Mouse (Mus musculus) myocyte (in vitro differentiated cells): Measurements from ENCODE around the gene Sdccag8. TPM values are rescaled to one million over a fixed set of nuclear protein-coding genes. Genes with fewer than 3 reads are reported as not detected.

ENCODE experiments used
- H3K27me3 ChIP-seq: one replicate; pipeline ENCODE4 v1.6.1; 2011; ENCODE audit not compliant: control insufficient read depth, insufficient read depth, insufficient read length
- H3K36me3 ChIP-seq: one replicate; pipeline ENCODE4 v1.6.1; 2011; ENCODE audit not compliant: control insufficient read depth, insufficient read depth
- H3K4me2 ChIP-seq: one replicate; pipeline ENCODE4 v1.6.1; 2011; ENCODE audit warnings: low read depth, control low read depth
- H3K4me3 ChIP-seq: one replicate; pipeline ENCODE4 v1.5.1; 2011; ENCODE audit warnings: mild to moderate bottlenecking, control low read depth, moderate library complexity
- H3K79me2 ChIP-seq: one replicate; pipeline ENCODE4 v1.6.1; 2011; ENCODE audit not compliant: control insufficient read depth, insufficient read depth
- H3ac ChIP-seq: one replicate; pipeline ENCODE4 v1.6.1; 2011; ENCODE audit not compliant: control insufficient read depth, insufficient read length
- CEBPB ChIP-seq: IDR thresholded peaks from 2 replicates; pipeline ENCODE4 v1.6.1; 2011; ENCODE audit warnings: mild to moderate bottlenecking, moderate library complexity; ENCODE audit not compliant: poor library complexity, insufficient read depth, severe bottlenecking
- E2F4 ChIP-seq: IDR thresholded peaks from one replicate; pipeline ENCODE4 v1.6.1; 2011; ENCODE audit warnings: mild to moderate bottlenecking, control low read depth, moderate library complexity; ENCODE audit not compliant: insufficient read depth
- MAX ChIP-seq: IDR thresholded peaks from one replicate; pipeline ENCODE4 v1.6.1; 2011; ENCODE audit warnings: low read depth, mild to moderate bottlenecking, control low read depth
- MYOD1 ChIP-seq, 3 experiments: IDR thresholded peaks; one replicate each; pipeline ENCODE4 v1.6.1; 2011; ENCODE audit warnings: control low read depth in 2 of 3, low read depth in 2 of 3, mild to moderate bottlenecking in 2 of 3, moderate library complexity in 1 of 3; ENCODE audit not compliant: insufficient read length in 2 of 3, control insufficient read depth in 1 of 3
- MYOG ChIP-seq, 3 experiments: IDR thresholded peaks; one replicate each; pipeline ENCODE4 v1.6.1; 2011; ENCODE audit warnings: control low read depth in 2 of 3, low read depth in 2 of 3, mild to moderate bottlenecking in 2 of 3; ENCODE audit not compliant: insufficient read length in 2 of 3, control insufficient read depth in 1 of 3, insufficient read depth in 1 of 3
- POLR2A ChIP-seq: IDR thresholded peaks from one replicate; pipeline ENCODE4 v1.6.1; 2011; ENCODE audit warnings: low read depth, mild to moderate bottlenecking, control low read depth, moderate library complexity; ENCODE audit not compliant: insufficient read length
- POLR2AphosphoS2 ChIP-seq: IDR thresholded peaks from one replicate; pipeline ENCODE4 v1.6.1; 2011; ENCODE audit warnings: low read depth, control low read depth; ENCODE audit not compliant: insufficient read length
- REST ChIP-seq: IDR thresholded peaks from one replicate; pipeline ENCODE4 v1.6.1; 2011; ENCODE audit warnings: mild to moderate bottlenecking, control low read depth, moderate library complexity; ENCODE audit not compliant: insufficient read depth, insufficient read length
- SRF ChIP-seq: IDR thresholded peaks from one replicate; pipeline ENCODE4 v1.6.1; 2011; ENCODE audit warnings: low read depth; ENCODE audit not compliant: control insufficient read depth, insufficient read length
- TCF12 ChIP-seq: IDR thresholded peaks from one replicate; pipeline ENCODE4 v1.6.1; 2011; ENCODE audit warnings: mild to moderate bottlenecking, control low read depth; ENCODE audit not compliant: poor library complexity, insufficient read depth, severe bottlenecking
- TCF3 ChIP-seq: IDR thresholded peaks from one replicate; pipeline ENCODE4 v1.6.1; 2011; ENCODE audit warnings: low read depth, control low read depth; ENCODE audit not compliant: insufficient read length
- USF1 ChIP-seq: IDR thresholded peaks from one replicate; pipeline ENCODE4 v1.6.1; 2011; ENCODE audit warnings: low read depth, mild to moderate bottlenecking, control low read depth, moderate library complexity
- polyA plus RNA-seq: library from polyadenylated mRNA; unstranded; fragments of >200 nt; fragmentation: generic; extraction: Trizol; gene quantifications from one replicate; pipeline ENCODE4 v1.2.1, GENCODE M21; 2012; ENCODE audit warnings: missing spikeins

Sdccag8 gene
- polyA plus RNA-seq, 1 experiment, result 8.4 TPM

DNA sequence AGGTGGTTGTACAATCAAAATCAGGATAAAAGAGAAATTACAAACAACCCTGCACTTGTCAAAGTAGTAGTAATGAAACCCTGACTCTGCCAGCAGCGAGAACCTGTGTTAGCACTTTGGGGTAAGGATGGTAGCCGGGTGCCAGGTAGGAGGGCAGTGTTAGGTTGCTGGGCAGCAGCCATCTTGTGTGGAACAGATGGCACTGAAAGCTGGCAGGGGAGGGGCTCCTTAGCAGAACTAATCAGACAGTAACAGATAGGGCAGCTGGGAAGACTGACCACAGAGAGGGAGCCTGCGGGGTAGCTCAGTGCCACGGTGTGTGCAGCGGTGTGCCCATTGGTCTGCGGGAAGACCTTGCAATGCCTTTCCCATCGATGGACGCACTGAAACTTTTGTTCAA lies 115.2 kb downstream of the Sdccag8 start:
- TF ChIP-seq CEBPB (no peak), MYOD1 (IDR thresholded peaks at IDR 0.05; ENCODE audit: control insufficient read depth in 1 of 3, insufficient read length in 2 of 3, low read depth in 2 of 3) (peak in 1 of 3 experiments; percentile 18), E2F4 (no peak), SRF (no peak), MYOG (IDR thresholded peaks at IDR 0.05; ENCODE audit: control insufficient read depth in 1 of 3, insufficient read depth in 1 of 3, insufficient read length in 2 of 3, low read depth in 2 of 3) (peak in 2 of 3 experiments; percentile 31 to 47), POLR2A (no peak), REST (no peak), POLR2AphosphoS2 (no peak), TCF3 (no peak), TCF12 (no peak), MAX (no peak), USF1 (no peak)
- Histone ChIP-seq H3ac (no peak overlapping the region), H3K79me2 (no peaks in the 10 kb centered on the region), H3K27me3 (no peaks in the 10 kb centered on the region), H3K4me3 (no peak overlapping the region), H3K36me3 (no peaks in the 10 kb centered on the region), H3K4me2 (no peak overlapping the region)

- Histone ChIP-seq H3ac (no peak overlapping the region), H3K36me3 (no peaks in the 10 kb centered on the region)
- no peak for TF ChIP-seq POLR2A
- TF ChIP-seq MAX, result no peak
- no peak for TF ChIP-seq E2F4
- no peak for TF ChIP-seq POLR2AphosphoS2
- TF ChIP-seq REST, result no peak
- TF ChIP-seq USF1, result no peak
- no peak for TF ChIP-seq SRF
- TF ChIP-seq TCF3, result no peak
- no peak for TF ChIP-seq MYOG (IDR thresholded peaks at IDR 0.05; ENCODE audit: control insufficient read depth in 1 of 3, insufficient read depth in 1 of 3, insufficient read length in 2 of 3, low read depth in 2 of 3)
- TF ChIP-seq TCF12, result no peak
- no peak for TF ChIP-seq MYOD1 (IDR thresholded peaks at IDR 0.05; ENCODE audit: control insufficient read depth in 1 of 3, insufficient read length in 2 of 3, low read depth in 2 of 3)
- TF ChIP-seq CEBPB, result no peak
Measured at GRCm38 (mm10) chr1:176930574-176930973, 116.1 kb downstream of the Sdccag8 start.

GRCm38 (mm10) chr1:176930981-176931500 lies 116.6 kb downstream of the Sdccag8 start:
- TF ChIP-seq E2F4 (no peak), TCF12 (no peak), MYOD1 (IDR thresholded peaks at IDR 0.05; ENCODE audit: control insufficient read depth in 1 of 3, insufficient read length in 2 of 3, low read depth in 2 of 3) (no peak), MYOG (IDR thresholded peaks at IDR 0.05; ENCODE audit: control insufficient read depth in 1 of 3, insufficient read depth in 1 of 3, insufficient read length in 2 of 3, low read depth in 2 of 3) (no peak), USF1 (no peak), POLR2A (no peak), MAX (no peak), TCF3 (no peak), POLR2AphosphoS2 (no peak), SRF (no peak), CEBPB (no peak), REST (no peak)
- no peaks in the 10 kb centered on the region for H3K27me3 ChIP-seq
- no peak overlapping the region for H3ac ChIP-seq
- H3K36me3 ChIP-seq, result no peaks in the 10 kb centered on the region
- H3K4me2 ChIP-seq, result no peak overlapping the region
- no peaks in the 10 kb centered on the region for H3K79me2 ChIP-seq
- no peak overlapping the region for H3K4me3 ChIP-seq

More at GRCm38 (mm10) chr1:176930574-176930973, 116.1 kb downstream of the Sdccag8 start:
- Histone ChIP-seq H3K79me2 (no peaks in the 10 kb centered on the region), H3K4me3 (no peak overlapping the region), H3K4me2 (no peak overlapping the region), H3K27me3 (no peaks in the 10 kb centered on the region)

DNA sequence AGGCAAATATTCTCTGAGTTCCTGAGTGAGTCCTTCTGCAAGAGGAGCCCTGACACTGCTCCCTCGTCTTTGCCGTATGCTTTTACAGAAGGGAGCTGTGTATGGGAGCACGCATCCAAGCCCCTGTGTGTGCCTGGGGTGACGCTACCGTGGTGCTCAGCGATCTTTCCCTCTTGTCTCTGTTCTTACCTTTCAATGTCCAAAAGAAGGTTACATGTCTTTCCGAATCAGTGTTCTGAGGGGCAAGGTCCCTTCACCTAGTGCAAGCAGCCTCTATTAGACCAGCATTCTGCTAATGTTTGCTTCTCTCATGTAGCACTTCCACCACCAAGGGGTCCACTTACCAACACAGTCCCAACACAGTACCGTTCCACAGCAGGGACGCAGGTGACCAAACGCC lies 117.1 kb downstream of the Sdccag8 start:
- TF ChIP-seq POLR2AphosphoS2 (no peak), CEBPB (no peak), REST (no peak), MAX (no peak), USF1 (no peak), POLR2A (no peak)
- H3K4me2 ChIP-seq, result no peak overlapping the region
- no peaks in the 10 kb centered on the region for H3K27me3 ChIP-seq
- no peak overlapping the region for H3ac ChIP-seq
- H3K4me3 ChIP-seq, result no peak overlapping the region
- H3K36me3 ChIP-seq, result no peaks in the 10 kb centered on the region
- H3K79me2 ChIP-seq, result no peaks in the 10 kb centered on the region
